Mouse (Mus musculus): ENCODE data around the gene Fkbp8. TPM values are rescaled to one million over a fixed set of nuclear protein-coding genes. Genes with fewer than 3 reads are reported as not detected.

The Fkbp8 gene
- 385 and 391 TPM in 2 replicates for polyA plus RNA-seq (2015; fragmentation: Nextera tagmentation; extraction: Ambion mirVana)

DNA sequence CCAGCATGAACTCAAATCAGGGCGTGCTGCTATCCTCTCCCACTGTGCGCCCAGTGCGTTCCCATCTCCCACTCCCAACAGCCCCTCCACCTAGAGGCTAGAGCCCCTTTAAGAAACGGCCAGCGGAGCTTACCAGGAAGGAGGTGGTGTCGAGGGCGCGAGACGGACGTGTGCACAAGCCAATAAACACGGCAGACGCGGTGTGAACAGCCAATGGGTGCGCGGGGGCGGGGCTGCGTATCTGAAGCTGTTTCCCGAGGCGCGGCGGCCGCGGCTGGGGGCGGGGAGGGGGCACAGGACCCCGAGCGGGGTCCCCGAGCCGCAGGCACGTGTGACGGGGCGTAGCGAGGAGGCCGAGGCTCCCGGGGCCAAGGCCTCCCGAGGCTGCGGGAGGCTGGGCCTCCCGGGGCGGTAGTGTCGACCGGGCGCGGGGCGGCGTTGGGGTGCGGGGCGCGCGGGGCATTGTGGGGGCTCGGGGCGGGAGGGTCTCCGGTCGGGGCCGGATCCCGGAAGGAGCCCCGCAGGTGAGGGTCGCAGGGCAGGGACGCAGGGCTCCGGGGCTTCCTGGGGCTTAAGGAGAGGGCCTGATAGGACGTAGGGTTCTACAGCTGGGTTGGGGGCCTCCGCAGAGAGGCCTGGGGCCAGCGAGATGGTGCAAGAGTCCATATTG lies at the start of gene Fkbp8, which contains the start of gene Kxd1:
Gene Fkbp8, plus strand, starts transcription at position 213 of the 670 bp plus-strand sequence.
Gene Kxd1, minus strand, starts transcription at position 445 of the 670 bp plus-strand sequence.
- no peaks in the 10 kb centered on the region for H3K9me3 ChIP-seq
- H3K4me2 ChIP-seq = peak within 1 kb of the TSS; percentile 78
- peak within 1 kb of the TSS; percentile 92 for H3K9ac ChIP-seq
- H3K4me1 ChIP-seq (replicated peaks) = peaks cover 39% of the 10 kb centered on the region
- WGBS = under 1% methylated on average over 50 of the region's 61 CpGs
- peak within 1 kb of the TSS; percentile 77 for H3K4me3 ChIP-seq
- no peaks in the 10 kb centered on the region for H3K27me3 ChIP-seq
- H3K27ac ChIP-seq = peak within 1 kb of the TSS; percentile 91
- peak; percentile 92 for ATAC-seq (ENCODE audit: low FRiP score)
- H3K36me3 ChIP-seq = peaks cover 31% of the 10 kb centered on the region

DNA sequence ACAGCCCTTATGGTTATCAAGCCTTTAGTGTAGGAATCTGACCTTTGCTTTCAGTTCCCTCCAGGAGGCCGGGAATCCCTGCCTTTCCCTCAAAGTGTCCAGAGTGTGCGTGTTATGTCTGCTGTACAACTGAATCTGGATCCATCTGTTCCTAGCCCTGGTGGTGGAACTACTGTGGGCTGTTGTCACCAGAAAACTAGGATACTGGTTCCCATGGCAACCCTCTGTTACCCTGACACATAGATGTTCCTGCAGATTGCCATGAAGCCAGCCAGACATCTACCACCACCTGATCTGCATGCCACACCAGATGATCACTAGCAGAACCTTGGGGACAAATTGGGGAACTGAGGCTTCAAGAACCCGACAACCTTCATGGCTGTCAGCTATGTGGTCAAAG lies 45.6 kb upstream of the Fkbp8 start:
- Histone ChIP-seq H3K4me1 (replicated peaks) (peaks cover 22% of the 10 kb centered on the region), H3K9ac (no peak overlapping the region), H3K4me2 (no peak overlapping the region), H3K27ac (no peak overlapping the region), H3K27me3 (peaks cover 84% of the 10 kb centered on the region), H3K4me3 (no peak overlapping the region), H3K9me3 (no peaks in the 10 kb centered on the region), H3K36me3 (peaks cover 10% of the 10 kb centered on the region)
- WGBS = 75% methylated on average over 3 of the region's 3 CpGs
- ATAC-seq (ENCODE audit: low FRiP score) = no peak

DNA sequence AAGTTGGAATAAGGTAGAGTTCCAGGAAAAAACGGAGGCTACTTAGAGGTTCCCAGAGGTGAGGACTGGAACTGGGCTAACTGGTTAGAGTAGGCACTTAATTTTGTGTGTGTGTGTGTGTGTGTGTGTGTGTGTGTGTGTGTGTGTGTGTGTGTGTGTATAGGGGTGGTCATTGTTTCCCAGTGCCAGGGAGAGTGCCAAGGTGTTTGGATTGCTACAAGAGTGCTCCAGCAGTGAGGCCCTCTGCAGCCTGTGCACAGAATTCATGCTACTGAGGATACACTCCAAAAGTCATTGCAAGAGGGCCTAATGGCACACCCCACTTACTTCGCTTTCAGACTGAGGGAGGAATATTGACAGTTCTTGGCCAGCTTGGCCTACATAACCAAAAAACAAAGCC lies 44.6 kb upstream of the Fkbp8 start:
- Histone ChIP-seq H3K9ac (no peak overlapping the region), H3K4me3 (no peak overlapping the region), H3K27me3 (peaks cover 86% of the 10 kb centered on the region), H3K36me3 (peaks cover 10% of the 10 kb centered on the region), H3K9me3 (no peaks in the 10 kb centered on the region), H3K27ac (no peak overlapping the region), H3K4me1 (replicated peaks) (peaks cover 18% of the 10 kb centered on the region), H3K4me2 (no peak overlapping the region)
- no peak for ATAC-seq (ENCODE audit: low FRiP score)
- WGBS = 72% methylated on average over 2 of the region's 2 CpGs

DNA sequence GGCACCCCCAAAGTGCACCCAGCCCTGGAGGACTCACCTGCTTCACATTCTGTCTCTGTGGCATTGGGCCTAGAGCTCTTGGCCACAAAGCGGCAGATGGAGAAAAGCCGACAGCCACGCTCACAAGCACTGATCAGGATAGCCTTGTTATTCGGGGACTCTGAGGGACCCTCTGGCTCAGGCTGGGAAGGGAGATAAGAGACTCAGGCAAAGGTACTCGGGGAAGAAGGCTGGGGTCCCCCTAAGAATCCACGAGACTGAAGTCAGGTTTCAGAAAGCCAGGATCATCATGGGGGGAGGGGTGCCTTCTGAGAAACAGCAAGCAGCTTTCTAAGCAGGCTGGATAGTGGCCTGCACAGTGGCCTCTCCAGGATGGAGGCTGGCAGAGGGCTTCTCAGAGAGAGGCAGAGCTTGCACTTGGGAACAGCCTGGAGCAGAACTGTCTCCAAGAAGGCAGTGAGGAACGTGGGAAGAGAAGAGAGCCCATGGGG lies 41.3 kb upstream of the Fkbp8 start:
- Histone ChIP-seq H3K36me3 (peaks cover 10% of the 10 kb centered on the region), H3K4me1 (replicated peaks) (peaks cover 36% of the 10 kb centered on the region), H3K4me2 (peak overlapping the region; percentile 74), H3K4me3 (peak overlapping the region; percentile 60), H3K27ac (no peak overlapping the region), H3K9me3 (no peaks in the 10 kb centered on the region), H3K9ac (peak overlapping the region; percentile 88), H3K27me3 (peaks cover 95% of the 10 kb centered on the region)
- 0 out of 2 replicates have a peak, but pooled peaks have one; percentile 3 for ATAC-seq (ENCODE audit: low FRiP score)
- 59% methylated on average over 7 of the region's 7 CpGs for WGBS

DNA sequence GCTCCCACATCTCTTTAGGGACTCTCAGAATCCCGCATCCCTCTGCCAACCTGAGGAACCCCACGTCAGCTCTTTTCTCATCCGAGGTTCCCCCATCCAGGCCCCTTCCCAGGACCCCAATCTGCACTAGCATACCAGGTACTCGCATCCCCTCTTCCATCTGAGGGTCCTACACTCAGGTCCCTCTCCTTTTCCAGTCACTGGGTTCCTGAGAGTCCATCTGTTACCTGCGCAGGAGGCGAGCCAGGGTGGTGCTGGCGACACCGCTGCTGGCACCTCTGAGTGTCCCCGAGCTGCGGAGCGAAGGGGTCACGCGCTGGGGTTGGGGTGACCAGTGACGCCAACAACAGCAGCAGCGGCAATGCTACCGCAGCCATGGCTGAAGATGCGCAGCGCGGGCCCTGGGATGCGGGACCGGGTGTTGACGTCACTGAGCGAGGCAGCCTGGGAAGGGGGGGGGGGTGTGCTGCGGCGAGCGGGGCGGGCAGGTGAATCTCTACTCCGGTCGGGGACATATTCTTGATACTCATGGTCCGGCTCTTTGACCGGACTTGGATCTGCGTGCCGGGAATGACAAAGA lies 40.5 kb upstream of the Fkbp8 start, which contains the start of gene Tmem59l:
Gene Tmem59l, minus strand, starts transcription at position 418 of the 580 bp plus-strand sequence.
- Histone ChIP-seq H3K27me3 (peaks cover 96% of the 10 kb centered on the region), H3K4me2 (peak within 1 kb of the TSS; percentile 74), H3K36me3 (peaks cover 10% of the 10 kb centered on the region), H3K9ac (peak within 1 kb of the TSS; percentile 88), H3K4me1 (replicated peaks) (peaks cover 36% of the 10 kb centered on the region), H3K27ac (no peak within 1 kb of the TSS), H3K4me3 (peak within 1 kb of the TSS; percentile 60), H3K9me3 (no peaks in the 10 kb centered on the region)
- 5% methylated on average over 33 of the region's 33 CpGs for WGBS
- ATAC-seq (ENCODE audit: low FRiP score) = peak; percentile 81

DNA sequence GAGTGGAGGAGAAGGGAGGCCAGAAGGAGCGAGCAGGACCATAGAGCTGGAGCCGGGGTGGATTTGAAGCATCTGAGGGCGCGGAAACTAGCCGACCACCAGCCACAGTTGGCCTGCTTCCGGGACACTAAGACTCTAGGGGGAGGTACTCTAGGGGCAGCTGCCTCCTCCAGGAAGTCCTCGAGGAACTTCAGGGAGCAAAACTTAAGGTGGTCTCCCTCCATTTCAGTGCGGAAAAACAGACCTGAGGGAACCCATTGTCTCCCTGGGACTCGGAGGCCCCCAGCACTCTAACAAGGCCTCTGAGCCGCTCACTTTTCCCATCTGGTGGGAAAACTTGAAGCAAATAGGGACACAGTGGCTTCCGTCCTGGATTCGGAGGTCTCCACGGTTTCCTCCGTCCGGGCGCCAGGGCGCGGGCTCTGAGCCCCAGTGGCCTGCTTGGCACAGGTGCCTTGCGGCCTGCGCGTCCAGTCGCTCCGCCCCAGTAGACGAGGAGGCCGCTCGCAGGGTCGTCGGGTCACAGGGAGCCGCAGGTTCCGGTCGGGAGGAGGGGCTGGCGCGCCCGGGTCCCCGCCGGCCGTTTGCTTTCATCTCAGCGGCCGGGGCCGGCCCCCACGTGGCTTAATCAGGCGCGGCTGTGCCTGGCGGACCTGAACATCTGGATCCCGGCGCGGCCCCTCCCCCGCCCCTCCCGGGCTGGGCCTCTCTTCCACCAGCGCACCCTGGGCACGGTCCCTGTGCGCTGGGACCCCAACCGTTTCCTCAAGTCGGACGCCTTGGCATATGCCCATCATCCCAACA lies 39.3 kb upstream of the Fkbp8 start:
- no peak for ATAC-seq (ENCODE audit: low FRiP score)
- peaks cover 10% of the 10 kb centered on the region for H3K36me3 ChIP-seq
- 3% methylated on average over 52 of the region's 55 CpGs for WGBS
- peaks cover 96% of the 10 kb centered on the region for H3K27me3 ChIP-seq
- H3K4me3 ChIP-seq = peak overlapping the region; percentile 32
- H3K27ac ChIP-seq = no peak overlapping the region
- H3K9ac ChIP-seq = peak overlapping the region; percentile 55
- H3K4me1 ChIP-seq (replicated peaks) = peaks cover 47% of the 10 kb centered on the region
- no peaks in the 10 kb centered on the region for H3K9me3 ChIP-seq
- peak overlapping the region; percentile 74 for H3K4me2 ChIP-seq

DNA sequence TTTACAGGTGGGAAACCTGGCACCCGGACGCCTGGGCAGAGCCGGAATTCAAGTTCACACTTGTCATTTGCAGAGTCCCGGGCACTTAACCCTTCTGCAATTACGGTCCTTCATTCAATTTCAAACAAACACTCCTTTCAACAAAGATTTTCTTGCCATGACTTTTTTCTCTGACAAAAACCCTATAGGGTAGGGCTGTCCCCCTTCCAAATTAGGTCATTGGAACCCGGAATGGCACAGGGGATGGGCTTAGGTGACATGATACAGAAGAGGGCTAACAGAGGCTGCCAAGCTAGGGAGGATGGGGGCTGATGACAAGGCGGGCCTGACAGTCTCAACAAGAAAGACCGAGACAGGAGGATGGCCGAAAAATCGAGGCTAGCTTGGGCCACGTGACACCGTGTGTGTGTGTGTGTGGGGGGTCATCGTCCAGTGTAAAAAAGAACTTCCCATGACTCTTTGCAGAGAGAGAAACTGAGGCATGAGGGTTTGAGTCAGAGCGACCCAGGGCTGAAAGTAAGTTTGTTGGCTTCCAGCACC lies 38.5 kb upstream of the Fkbp8 start:
- H3K4me2 ChIP-seq = peak overlapping the region; percentile 33
- H3K27me3 ChIP-seq = peaks cover 96% of the 10 kb centered on the region
- no peaks in the 10 kb centered on the region for H3K9me3 ChIP-seq
- H3K4me3 ChIP-seq = peak overlapping the region; percentile 32
- no peak for ATAC-seq (ENCODE audit: low FRiP score)
- 6% methylated on average over 14 of the region's 14 CpGs for WGBS
- no peak overlapping the region for H3K27ac ChIP-seq
- peaks cover 3% of the 10 kb centered on the region for H3K36me3 ChIP-seq
- H3K9ac ChIP-seq = no peak overlapping the region
- peaks cover 56% of the 10 kb centered on the region for H3K4me1 ChIP-seq (replicated peaks)

DNA sequence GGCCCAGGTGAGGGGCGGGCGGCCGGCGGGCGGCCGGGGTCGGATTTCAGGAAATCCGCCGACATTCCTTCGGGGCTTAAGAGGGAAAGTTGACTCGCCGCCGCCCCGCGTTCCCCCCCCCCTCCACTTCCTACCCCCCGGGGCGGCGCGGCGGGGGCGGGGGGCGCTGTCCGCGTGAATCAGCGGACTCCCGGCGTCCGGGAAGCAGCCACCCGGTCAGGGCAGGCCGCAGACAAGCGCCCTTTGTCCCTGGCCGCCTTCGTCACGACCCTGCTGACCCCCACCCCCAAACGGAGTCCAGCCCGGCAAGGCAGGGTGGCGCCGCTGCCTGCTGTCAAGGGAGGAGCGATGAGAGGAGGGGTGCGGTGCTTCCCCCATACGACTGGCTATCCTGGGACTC lies 37.9 kb upstream of the Fkbp8 start:
- no peak overlapping the region for H3K27ac ChIP-seq
- peak overlapping the region; percentile 33 for H3K4me2 ChIP-seq
- WGBS = 0% methylated on average over 27 of the region's 41 CpGs
- no peak overlapping the region for H3K9ac ChIP-seq
- peak overlapping the region; percentile 19; the same call in 1 of the 2 replicates for H3K4me3 ChIP-seq
- H3K9me3 ChIP-seq = no peaks in the 10 kb centered on the region
- H3K36me3 ChIP-seq = no peaks in the 10 kb centered on the region; the same call in 1 of the 2 replicates
- H3K4me1 ChIP-seq (replicated peaks) = peaks cover 61% of the 10 kb centered on the region
- peaks cover 96% of the 10 kb centered on the region for H3K27me3 ChIP-seq
- ATAC-seq (ENCODE audit: low FRiP score) = no peak

DNA sequence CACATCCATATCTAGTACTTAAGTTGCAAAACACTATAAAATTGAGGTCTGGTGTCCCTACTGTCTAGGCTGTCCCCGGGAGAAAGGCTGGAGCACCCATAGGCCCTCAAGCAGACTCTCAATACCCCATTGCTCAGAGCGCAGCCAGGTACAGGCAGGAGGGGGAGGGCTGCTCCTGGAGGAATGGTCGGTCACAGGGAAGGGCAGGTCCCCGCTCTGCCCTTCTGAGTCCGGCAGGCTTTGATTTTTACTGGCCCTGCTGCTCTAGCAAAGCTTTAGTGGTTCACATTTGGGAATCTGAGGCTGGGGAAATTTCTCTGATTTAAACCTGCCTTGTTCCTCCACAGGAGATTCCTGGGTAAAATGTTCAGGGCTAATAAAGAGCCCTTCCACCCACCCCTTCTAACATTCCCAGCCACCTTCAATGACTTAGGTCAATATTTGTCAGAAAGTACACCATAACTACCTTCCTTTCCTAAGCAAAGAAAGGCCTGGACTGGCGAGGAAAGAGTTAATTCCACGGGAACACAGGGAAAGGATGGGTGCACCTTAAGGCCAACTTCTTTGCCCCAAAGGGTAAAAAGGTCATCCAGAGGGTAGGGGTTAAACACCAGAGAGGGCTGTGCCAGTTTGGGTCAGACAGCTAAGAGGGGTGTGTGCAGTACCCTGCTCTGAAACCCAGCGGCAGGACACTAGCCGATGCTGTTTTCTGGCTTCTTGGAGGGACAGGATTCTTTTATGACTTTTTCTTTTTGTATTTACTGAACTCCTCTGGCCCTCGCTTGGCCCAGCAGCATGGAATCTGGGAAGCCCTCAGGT lies 37.3 kb upstream of the Fkbp8 start:
- peaks cover 68% of the 10 kb centered on the region for H3K4me1 ChIP-seq (replicated peaks)

DNA sequence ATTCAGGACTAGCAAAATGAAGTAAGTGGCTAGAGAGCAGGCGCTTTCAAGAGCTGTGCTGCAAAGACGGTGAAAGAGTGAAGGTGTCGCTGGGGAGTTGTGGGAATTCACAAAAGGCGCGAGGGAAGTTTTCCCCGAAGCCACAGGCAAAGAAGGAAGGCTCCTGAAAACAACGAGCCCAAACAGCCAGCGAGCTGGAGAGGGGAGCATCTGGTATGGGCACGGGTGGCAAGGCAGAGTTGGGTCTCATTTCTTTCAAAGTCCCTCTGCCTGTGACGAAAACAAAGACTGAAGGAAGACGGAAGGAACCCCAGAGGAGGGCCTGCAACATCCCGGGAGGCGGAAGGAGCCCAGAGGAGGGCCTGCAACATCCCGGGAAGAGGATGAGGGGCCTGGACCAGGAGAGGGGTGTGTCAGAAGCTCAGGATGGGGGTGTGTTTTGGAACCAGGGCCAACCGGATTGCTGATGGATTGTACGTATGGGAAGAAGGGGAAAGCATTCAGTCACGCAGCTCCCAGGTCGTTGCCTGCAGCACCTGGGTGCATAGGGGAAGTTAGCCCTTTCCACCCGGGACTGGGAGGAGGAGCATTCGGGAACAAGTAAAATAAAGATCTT lies 36.5 kb upstream of the Fkbp8 start:
- H3K9me3 ChIP-seq = no peaks in the 10 kb centered on the region
- no peaks in the 10 kb centered on the region for H3K36me3 ChIP-seq
- H3K9ac ChIP-seq = no peak overlapping the region
- H3K4me2 ChIP-seq = no peak overlapping the region
- no peak for ATAC-seq (ENCODE audit: low FRiP score)
- peaks cover 72% of the 10 kb centered on the region for H3K4me1 ChIP-seq (replicated peaks)
- WGBS = 2% methylated on average over 20 of the region's 20 CpGs
- peaks cover 96% of the 10 kb centered on the region for H3K27me3 ChIP-seq
- no peak overlapping the region for H3K27ac ChIP-seq
- H3K4me3 ChIP-seq = no peak overlapping the region

More for the DNA sequence above, 37.3 kb upstream of the Fkbp8 start:
- WGBS = 8% methylated on average over 10 of the region's 10 CpGs
- Histone ChIP-seq H3K27ac (no peak overlapping the region), H3K27me3 (peaks cover 96% of the 10 kb centered on the region), H3K9ac (no peak overlapping the region), H3K9me3 (no peaks in the 10 kb centered on the region), H3K4me3 (0 out of 2 replicates have a peak overlapping the region, but pooled peaks have one; percentile 19), H3K4me2 (no peak overlapping the region), H3K36me3 (no peaks in the 10 kb centered on the region)
- no peak for ATAC-seq (ENCODE audit: low FRiP score)
